Mouse (Mus musculus) layer of hippocampus, adult 11-12 months (tissue): ENCODE results near the gene Gnai2.

ENCODE experiments used
- DNase-seq: peaks from one replicate; pipeline ENCODE4 v3.0.0; 2022; ENCODE audit warnings: low spot score

Gnai2 gene

DNA sequence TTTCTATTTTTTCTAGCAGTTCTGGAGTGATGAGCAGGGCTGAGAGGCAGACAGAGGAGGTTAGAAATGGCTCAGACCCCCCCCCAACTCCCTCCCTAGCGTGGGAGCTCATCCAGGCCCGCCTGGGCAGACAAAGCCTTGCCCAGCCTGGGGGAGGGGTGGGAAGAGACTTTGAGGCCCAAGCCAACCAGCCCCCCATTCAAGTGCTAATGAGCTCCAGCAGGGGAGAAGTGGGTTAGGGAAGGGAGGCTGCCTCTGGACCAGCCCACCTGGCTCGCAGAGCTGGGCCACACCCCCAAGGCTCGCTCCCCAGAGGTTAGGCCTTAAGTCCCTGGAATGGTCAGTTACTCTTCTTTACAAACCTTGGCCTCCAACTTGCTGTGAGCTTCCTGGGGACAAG lies 4.6 kb downstream of the Gnai2 start:
- peak; percentile 54 for DNase-seq

DNA sequence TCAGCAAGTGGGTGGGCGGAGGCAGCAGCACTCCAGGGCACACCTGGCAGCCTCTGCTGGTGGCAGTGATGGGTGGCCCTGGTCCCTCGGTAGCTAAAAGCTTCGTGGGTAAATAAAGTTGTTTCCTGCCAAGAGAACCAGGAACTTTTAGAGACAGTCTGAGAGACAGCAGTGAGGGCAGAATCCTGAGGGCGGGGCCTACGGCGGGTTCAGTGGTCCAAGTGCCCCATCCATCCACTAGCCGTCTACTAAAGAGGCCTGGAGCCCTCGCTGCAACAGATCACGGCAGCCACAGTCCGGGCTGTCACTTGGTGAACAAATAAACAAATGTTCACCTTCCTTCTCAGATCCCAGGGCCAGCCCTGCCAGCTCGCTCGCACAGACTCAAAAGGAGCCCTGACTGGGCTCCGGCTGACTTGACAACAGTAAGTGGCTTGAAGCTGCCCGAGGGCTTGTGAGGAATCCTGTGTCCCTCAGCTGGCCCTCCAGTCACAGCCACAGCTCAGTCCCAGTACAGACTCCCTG lies 5.2 kb downstream of the Gnai2 start:
- DNase-seq = peak; percentile 32

DNA sequence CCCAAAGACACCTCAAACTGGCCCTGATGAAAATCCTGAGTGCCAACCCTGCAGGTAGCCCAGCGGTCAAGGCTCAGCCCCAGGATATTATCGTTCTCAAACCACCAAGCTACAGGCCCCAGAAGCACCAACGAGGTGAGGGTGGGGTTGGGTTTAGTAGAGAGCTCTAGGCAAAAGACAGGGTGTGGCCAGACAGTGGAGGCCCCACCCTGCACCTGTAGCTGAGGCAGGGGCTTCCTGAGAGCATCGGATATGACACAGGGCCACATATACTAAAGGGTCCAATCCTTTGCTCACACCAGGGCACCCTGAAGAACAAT lies 5.8 kb downstream of the Gnai2 start:
- DNase-seq = no peak

DNA sequence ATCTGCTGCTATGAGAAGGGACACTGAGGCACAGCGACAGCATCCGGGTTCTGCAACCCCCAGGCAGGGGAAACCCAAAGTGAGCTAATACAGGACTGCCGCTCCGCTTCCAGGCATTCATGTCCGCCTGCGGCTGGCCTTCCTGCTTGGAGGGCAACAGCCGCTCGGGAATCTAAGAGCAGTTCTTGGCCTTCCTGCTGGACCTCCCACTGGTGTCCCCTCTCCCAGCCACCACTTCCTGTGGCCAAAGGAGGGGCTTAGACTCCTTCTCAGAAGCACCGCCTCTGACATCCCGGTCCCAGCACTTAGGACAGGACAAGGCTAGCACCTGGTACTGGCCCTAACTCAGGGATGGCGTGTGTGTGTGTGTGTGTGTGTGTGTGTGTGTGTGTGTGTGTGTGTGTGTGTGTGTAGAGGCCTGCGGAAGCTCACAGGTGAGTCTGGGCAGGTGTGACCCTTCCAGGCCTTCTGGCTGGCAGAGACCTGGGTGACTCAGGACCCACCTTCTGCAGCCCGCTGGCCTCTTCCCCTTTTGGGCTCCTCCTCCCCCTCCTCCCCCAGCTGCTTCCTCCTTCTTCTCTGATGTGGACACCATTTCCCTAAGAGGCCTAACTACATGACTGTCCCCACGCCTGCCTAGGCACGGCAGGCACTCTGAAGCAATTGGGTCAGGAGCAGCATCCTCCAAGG lies 6.3 kb downstream of the Gnai2 start:
- peak; percentile 46 for DNase-seq

DNA sequence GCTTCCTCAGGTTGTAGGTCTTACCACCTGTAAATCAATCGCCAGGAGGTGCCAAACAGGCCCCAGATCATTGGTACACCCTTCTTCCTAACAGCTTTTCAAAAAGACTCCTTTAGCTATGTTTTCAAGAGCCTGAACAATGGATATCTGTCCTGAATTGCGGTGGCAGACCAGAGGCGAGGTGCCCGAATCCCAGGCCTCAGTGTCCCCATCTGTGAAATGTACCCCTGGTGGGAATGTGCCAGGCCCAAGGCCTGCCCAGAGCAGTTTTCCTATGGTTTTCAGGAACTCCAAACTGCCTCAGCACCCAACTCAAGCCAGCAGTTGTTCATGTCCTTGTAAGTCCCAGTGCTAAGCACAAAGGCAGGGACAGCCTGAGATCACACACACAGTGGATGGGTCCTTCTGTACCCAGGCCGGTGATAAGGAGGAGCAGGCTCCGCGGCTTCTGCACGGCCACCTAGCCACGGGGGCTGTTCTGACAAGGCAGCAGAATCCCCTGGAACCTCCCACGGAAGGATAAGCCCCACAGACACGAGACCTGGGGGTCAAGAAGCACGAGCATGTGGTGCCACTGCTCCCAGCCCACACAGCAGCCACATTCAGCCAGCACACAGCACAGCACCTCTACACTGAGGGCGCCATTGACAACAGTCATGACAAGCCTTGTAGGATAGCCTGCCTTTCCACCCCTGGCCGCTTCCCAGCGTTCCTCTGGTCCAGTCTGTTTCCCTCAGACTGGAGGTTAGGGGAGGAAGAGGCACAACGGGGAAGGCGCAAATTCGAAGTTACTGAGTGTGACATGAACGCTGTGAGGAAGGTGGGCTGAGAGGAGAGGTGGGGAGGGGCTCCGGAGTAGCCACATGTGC lies 7.5 kb downstream of the Gnai2 start:
- no peak for DNase-seq

DNA sequence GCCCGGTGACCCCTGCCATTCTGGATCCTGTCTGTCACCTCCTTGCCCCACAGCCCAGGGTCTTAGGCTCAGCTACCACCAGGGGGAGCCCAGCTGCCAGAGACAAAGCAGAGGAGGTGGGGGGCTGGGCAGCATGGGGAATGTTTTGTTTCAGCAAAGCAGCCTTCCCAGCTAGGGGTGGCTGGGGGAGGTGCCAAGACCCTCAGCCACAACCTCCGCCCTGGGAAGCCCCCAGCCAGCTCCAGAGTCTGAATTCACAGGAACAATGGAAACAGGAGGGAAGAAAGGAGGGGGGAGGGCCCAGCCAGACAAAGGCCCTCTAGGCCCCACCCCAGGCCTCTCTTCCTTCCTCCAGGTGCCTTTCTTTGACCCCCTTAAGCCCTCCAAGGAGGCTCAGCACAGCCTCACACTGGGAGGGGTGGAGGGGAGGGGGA lies 8.3 kb downstream of the Gnai2 start:
- peak; percentile 88 for DNase-seq

DNA sequence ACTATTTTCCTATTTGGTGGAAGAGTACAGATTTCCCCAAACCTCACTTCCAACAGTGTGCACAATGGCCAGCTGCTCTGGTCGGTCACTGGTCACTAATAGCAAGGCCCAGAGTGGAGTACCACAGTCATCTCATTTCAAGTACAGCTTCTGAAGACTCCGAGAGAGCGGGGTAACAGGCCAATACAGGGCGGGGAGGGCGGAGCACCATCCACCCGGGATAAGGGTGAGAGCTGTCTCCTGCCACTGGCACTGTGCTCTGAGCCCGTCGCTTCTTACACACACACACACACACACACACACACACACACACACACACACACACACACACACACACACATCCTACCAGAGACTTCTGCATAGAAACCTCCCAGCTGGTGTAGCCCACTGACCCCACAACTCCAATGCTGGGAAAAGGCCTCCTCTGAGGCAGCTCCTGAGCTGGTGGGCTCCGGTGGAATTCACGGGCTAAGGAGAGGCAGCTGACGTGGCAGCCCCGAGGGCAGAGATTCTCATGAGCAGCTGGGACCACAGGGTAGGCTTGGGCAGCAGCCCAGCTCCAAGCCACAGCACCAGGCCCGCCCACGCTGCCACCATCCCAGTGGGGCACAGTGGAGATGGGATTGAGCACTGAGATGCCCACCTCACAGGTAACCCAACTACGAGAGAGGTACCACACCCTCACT lies 8.9 kb downstream of the Gnai2 start:
- no peak for DNase-seq

DNA sequence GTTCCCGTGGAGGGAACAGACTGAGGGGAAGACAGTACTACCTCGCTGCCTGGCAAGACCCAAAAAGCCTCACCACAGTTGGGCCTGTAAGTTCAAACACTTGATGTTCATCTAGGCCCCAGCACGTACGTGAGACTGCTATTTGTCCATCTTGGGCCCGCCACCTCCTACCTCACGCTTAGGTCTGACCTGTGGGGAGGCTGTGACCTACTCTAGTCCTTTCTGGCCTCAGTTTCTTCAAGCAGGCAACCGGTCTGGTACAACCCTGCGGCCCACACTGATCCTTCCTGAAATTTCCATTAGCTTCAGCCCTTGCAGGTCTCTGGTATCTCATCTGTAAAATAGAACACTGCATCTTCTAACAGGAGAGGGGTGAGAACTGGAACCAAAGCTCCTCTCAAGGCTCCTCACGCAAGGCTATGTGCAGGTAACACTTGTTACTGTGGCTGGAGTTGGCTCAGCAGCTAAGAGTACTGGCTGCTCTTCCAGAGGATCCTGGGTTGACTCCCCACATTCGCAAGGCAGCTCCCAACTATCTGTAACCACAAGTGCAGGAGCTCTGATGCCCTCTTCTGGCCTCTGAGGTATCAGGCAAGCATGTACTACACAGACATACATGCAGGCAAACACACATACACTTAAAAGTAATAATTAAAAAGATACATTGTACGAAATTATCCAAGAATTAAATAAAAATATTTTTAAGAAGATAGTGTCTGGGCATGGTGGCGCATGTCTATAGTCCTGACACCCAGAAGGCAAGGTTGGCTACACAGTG lies 9.6 kb downstream of the Gnai2 start:
- DNase-seq = no peak

DNA sequence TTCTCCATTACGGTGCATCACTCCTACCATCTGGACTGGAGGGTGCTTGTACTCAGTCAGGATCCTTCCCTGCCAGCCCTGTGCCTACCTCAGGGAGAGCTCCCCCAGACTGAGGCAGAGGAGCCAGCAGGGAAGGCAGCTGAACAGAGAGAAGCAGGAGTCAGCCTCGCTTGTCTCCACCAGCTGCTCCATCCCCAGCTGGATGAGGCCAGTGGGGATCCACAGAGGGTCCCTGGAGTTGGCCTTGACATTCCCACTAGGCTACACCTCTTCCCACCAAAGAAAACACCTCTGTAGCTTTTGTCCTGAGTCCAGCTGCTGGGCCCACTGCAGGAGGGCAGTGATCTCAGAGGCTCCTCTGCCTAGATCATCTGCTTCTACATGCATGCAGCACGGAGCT lies 10.2 kb downstream of the Gnai2 start:
- no peak for DNase-seq

DNA sequence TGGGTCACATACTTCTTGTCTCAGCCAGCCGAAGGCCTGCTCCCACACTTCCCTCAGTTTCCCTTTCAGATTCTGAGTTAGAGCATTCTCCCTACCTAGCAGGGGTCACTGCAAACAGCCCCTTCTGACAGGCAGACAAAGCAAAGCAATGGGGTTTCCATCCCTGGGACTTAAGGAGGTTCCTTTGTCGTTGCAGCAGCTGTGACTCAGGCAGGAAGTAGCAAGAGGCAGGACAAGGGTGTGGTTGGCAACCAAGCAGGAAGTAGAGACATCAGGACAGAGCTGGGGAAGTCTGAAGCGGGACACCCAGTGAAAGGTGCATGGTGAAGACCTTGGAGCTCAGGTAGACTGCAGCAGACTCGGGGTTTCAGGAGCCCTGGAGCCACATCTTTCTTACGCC lies 10.6 kb downstream of the Gnai2 start:
- DNase-seq = no peak

DNA sequence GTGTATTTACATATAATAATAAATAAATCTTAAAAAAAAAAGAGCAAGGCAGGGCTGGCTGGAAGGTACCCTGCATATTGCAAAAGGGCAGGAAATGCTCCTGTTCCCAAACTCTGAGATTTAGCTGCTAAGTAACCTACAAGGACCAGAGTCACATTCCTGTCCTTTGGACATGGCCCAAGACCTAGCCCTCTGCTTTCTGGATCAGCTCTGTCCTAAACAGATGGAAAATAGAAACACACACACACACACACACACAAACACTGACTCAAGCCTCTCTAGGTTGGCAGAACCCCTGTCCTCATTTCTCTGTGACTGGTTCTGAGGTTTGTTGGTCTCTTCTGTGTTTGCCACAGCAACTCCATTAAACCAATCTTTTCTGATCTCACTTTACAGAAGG lies 14.2 kb downstream of the Gnai2 start:
- no peak for DNase-seq

DNA sequence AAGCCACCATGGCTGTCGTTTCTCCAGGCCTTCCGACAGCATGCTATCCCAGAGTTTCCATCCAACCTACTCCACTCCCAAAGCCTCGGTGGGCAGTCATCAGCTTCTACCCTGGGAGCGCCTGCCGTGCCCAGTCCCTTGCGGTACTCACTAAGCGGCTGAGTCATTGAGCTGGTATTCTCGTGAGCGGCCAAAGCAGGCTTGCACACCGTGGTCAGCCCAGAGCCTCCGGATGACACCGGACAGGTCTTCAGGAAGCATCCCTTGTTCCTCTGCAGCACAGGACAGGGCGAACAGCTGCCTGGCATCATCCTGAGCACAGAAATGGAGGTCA lies 15.7 kb downstream of the Gnai2 start:
- DNase-seq = no peak

DNA sequence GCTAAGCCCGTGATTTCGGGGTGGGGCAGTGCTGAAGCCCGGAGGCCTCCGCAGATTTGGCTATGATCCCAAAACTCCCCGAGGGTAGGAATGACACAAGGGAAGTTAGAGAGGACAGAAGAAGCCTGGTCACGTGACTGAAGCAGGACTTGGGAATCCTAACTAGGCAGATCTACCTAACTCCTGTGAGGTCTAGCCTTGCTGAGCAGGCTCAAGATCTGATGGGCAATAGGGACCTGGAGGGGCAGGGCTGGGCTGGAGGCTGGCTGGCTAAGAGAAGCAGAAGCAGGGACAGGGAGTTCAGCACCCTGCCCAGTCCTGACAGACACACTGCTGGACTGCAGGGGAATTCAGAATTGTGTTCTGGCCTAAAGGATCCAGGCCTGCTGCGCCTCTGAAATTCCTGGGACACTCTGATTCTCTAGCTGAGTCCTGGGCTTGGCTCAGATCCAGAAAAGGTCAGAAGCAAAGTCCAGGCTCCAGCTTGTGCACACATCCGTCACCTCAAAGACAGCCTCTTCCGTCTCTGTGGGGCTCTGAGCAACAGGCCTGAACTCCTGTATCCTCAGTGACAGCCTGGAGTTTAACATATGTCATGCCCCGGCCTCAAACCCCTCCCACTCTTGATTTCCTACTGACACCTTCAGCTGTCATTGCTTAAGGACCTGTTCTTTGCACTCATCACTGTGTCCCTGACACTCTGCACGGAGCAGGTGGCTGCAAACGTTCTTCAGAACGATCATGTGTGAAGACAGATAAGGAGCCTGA lies 16.2 kb downstream of the Gnai2 start:
- no peak for DNase-seq

DNA sequence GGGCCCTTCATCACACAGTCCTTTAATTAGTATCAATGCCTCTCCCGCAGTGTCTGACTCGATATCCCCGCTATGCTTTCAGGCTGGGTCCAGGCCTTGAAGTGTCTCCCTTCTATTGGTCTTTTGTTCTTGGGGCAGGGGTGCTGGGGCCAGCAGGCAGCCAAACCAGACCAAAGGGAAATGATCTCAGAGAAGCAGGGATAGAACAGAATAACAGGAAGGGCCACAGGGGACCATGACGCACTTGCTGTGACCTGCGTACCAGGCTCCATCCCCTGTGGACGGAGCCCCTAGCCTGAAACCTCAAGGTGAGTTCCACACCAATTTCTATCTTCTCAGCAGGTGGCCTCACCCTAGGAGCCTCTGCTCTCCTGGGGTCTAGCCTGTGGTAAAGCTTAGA lies 17.1 kb downstream of the Gnai2 start:
- DNase-seq = no peak

DNA sequence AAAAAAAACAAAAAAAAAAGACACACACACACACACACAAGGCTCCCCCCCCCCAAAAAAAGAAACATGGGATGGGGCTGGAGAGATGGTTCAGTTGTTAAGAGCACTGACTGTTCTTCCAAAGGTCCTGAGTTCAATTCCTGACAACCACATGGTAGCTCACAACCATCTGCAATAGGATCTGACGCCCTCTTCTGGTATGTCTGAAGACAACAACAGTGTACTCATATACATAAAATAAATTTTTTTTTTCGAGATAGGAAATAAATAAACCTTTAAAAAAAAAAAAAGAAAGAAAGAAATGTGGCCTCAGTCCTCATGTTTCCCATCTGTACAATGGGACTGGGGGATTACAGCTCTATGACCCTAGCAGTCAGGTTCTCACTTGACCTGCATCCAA lies 17.7 kb downstream of the Gnai2 start:
- DNase-seq = no peak

DNA sequence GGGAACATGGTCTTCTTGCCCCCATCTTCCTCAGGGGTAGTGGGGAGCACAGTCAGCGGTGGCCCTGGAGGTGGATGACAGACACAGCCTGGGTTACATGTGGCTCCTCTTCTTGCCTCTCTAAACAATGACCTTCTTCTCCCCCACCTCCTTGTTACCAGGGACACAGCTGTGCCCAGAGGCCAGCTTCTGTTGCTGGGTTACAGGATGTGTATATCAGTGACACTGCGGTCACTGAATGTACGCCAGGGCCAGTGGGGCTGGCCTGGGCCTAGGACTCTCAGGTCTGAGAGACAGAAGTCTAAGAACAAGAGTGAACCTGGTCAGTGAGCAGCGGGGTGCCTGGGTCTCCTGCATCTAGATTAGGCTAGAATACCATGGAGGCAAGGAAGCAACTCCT lies 20.1 kb downstream of the Gnai2 start:
- DNase-seq = no peak

DNA sequence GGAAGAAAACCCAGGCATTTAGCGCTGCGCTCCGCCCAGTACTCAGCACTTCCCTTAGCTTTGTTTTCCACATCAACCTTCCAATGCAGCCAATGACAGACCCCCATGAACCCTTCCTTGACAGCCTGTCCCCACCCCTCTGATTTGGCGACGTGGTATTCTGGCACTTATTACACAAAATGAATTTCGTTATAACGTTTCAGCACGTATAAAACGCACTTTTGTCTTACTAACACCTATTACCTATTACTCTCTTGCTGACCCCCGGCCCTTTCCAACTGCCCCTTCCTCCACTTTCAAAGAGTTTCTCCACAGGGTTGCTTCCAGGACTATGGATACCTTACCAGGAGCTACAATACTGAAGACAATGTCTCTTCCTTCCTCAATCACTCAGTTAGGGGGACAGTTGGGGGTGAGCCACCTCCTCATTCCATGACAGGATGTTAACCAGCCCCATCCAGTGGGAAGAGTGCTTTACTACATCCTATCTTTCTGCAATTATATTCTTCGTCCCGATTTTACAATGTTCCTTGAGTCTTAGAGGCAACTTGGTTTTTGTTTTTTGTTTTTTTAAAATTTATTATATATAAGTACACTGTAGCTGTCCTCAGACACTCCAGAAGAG lies 22.1 kb downstream of the Gnai2 start:
- DNase-seq = no peak

DNA sequence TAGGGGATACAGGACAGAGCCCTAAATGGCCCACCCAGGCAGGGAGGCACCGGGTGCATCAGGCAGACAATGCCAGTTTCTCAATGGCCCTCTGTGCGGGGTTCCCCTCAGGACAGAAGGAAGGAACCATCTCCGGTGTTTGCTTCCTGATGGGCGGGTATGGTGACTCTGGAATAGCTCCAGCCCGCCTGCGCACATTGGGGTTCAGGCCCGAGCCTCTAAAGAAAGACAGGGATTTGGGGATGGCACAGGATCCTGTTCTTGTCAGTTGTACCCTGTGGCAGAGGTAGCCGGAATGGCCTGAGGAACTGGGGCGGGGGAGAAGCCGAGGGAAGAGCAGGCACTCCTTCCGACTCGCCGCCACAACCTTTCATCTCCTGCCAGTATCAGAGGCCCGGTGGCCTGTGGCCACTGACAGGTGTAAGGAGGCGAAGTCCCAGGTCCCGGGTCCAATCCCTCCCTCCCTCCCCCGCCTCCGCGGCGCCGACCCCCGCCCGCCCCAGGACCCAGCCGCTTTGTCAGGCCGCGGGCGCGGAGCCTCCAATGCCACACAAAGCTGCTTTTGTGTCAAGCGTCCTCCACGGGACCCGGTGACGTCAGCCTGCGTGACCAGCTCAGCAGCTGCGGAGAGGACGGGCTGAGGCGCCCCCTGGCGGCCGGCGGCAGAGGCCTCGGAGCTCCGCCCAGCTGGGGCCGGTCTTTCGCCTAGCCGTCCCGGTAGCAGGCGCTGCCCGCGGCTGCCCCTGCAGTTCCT lies 22.8 kb downstream of the Gnai2 start:
- DNase-seq = peak; percentile 98

DNA sequence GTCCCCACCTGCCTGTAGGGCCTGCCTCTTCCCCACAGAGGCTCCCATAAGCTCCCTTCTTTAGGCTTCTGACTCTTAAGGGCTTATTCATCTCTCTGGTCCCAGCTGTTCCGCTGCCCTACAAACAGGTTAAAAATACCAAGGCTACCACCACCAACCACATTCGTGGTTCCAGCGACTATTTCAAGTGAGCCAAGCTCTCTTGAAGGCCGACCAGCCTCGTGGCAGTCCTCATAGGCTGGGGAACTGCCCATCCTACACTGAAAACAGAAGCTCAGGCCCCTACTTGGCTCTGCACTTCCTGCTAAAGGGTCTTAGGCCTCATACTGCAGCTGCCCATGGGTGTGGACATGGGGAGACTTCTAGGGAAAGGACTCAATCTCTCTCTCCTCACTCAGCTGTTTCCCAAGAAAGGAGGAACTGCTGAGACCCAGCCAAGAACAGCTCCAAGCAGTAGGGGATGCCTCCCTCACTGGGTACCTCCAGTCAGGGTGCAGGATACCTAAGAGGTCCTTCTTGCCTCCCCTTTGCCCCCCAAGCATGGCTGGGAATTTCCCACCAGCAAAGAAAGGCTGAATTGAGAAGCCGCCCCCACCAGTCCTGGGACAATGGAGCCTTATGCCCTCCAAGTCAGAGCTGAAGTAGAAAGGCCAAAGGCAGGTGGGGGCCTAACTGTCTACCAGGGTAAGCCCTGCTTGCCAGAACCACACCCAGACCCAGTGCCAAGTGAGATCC lies 23.5 kb downstream of the Gnai2 start:
- DNase-seq = no peak

DNA sequence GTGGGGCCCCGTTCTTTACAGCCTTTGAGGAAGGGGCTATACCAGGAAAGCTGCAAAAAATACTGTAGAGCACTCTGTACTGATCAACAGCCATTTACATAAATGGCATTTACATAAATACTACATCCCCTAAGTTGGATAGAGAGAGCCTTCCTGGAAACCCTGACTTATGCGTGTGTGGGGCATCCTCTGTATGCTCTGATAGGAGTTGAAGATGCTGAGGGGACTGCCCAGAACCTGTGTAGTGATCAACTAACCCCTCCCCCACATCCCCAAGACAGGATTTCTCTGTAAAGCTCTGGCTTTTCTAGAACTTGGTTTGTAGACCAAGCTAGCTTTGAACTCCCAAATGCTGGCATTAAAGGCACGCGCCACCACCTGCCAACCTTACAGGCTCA lies 25.7 kb downstream of the Gnai2 start:
- no peak for DNase-seq
